Mouse (Mus musculus): ENCODE results near the gene Dnajb3. TPM values are rescaled to one million over a fixed set of nuclear protein-coding genes. Genes with fewer than 3 reads are reported as not detected.

The Dnajb3 gene
- polyA plus RNA-seq, 1 experiment from 2014 or later, result 9.6 TPM

Other genes starting within 250 kb of the Dnajb3 start
- gene Usp40, start 197.2 kb downstream of the Dnajb3 start, polyA plus RNA-seq (2014; fragmentation: Nextera tagmentation; extraction: Ambion mirVana), result 28.5 and 28.8 TPM in 2 replicates
- gene Ugt1a10, start 150.4 kb downstream of the Dnajb3 start, polyA plus RNA-seq (2014; fragmentation: Nextera tagmentation; extraction: Ambion mirVana), result not detected in 2 replicates
- not detected in 2 replicates for gene Ugt1a9, start 135.0 kb downstream of the Dnajb3 start, polyA plus RNA-seq (2014; fragmentation: Nextera tagmentation; extraction: Ambion mirVana)
- not detected in 2 replicates for gene Ugt1a8, start 118.0 kb downstream of the Dnajb3 start, polyA plus RNA-seq (2014; fragmentation: Nextera tagmentation; extraction: Ambion mirVana)
- 0.39 and 0.55 TPM in 2 replicates for gene Ugt1a7c, start 110.7 kb downstream of the Dnajb3 start, polyA plus RNA-seq (2014; fragmentation: Nextera tagmentation; extraction: Ambion mirVana)
- gene Ugt1a6b, start 102.5 kb downstream of the Dnajb3 start, polyA plus RNA-seq (2014; fragmentation: Nextera tagmentation; extraction: Ambion mirVana), result not detected in 2 replicates
- gene Ugt1a6a, start 71.0 kb downstream of the Dnajb3 start, polyA plus RNA-seq (2014; fragmentation: Nextera tagmentation; extraction: Ambion mirVana), result not detected in 2 replicates
- gene Ugt1a5, start 39.8 kb downstream of the Dnajb3 start, polyA plus RNA-seq (2014; fragmentation: Nextera tagmentation; extraction: Ambion mirVana), result not detected in 2 replicates
- gene Ugt1a2, start 5.2 kb downstream of the Dnajb3 start, polyA plus RNA-seq (2014; fragmentation: Nextera tagmentation; extraction: Ambion mirVana), result not detected in 2 replicates
- gene Ugt1a1, start 6.2 kb upstream of the Dnajb3 start, polyA plus RNA-seq (2014; fragmentation: Nextera tagmentation; extraction: Ambion mirVana), result not detected in 2 replicates
- gene Mroh2a, start 21.2 kb upstream of the Dnajb3 start, polyA plus RNA-seq (2014; fragmentation: Nextera tagmentation; extraction: Ambion mirVana), result 0.63 and 1.1 TPM in 2 replicates
- 117 and 118 TPM in 2 replicates for gene Hjurp, start 71.9 kb upstream of the Dnajb3 start, polyA plus RNA-seq (2014; fragmentation: Nextera tagmentation; extraction: Ambion mirVana)
- gene Trpm8, start 71.9 kb upstream of the Dnajb3 start, polyA plus RNA-seq (2014; fragmentation: Nextera tagmentation; extraction: Ambion mirVana), result 0.10 TPM in 1 of 2 replicates, not detected in the other
- gene Spp2, start 201.2 kb upstream of the Dnajb3 start, polyA plus RNA-seq (2014; fragmentation: Nextera tagmentation; extraction: Ambion mirVana), result 0.66 and 1.6 TPM in 2 replicates